Mouse (Mus musculus): ENCODE data around the gene Plekha7. TPM values are rescaled to one million over a fixed set of nuclear protein-coding genes. Genes with fewer than 3 reads are reported as not detected.
A peak's percentile ranks its signal among the peaks of the same experiment; 100 is the strongest.

Gene Plekha7
- total RNA-seq, 2 experiments from 2014 or later: 5.1 to 5.3 TPM

GRCm38 (mm10) chr7:116222288-116223009 is 85.7 kb downstream of the Plekha7 start:
- no peak for DNase-seq

GRCm38 (mm10) chr7:116221883-116222282 is 86.3 kb downstream of the Plekha7 start:
- no peak for DNase-seq

- DNase-seq: no peak
These were observed 88.0 kb downstream of the Plekha7 start for GRCm38 (mm10) chr7:116220103-116220707.

- no peak for DNase-seq
These were observed 90.4 kb downstream of the Plekha7 start for GRCm38 (mm10) chr7:116217747-116218146.

- no peak for DNase-seq
These were observed 96.3 kb downstream of the Plekha7 start for GRCm38 (mm10) chr7:116211904-116212303.

- no peak for DNase-seq
These were observed 98.1 kb downstream of the Plekha7 start for GRCm38 (mm10) chr7:116209926-116210631.

GRCm38 (mm10) chr7:116208880-116209279 is 99.3 kb downstream of the Plekha7 start:
- no peak for DNase-seq

GRCm38 (mm10) chr7:116206806-116207571 is 101.2 kb downstream of the Plekha7 start:
- peak in 1 of 2 experiments; percentile 43 for DNase-seq

GRCm38 (mm10) chr7:116205451-116205850 is 102.7 kb downstream of the Plekha7 start:
- no peak for DNase-seq

- DNase-seq: no peak
These were observed 106.0 kb downstream of the Plekha7 start for GRCm38 (mm10) chr7:116202033-116202681.

- no peak for DNase-seq
These were observed 107.2 kb downstream of the Plekha7 start for GRCm38 (mm10) chr7:116200951-116201351.

- DNase-seq: no peak
These were observed 107.6 kb downstream of the Plekha7 start for GRCm38 (mm10) chr7:116200544-116200943.

- no peak for DNase-seq
These were observed 109.3 kb downstream of the Plekha7 start for GRCm38 (mm10) chr7:116198902-116199301.

- peak; percentile 34 to 39 for DNase-seq
These were observed 109.8 kb downstream of the Plekha7 start for GRCm38 (mm10) chr7:116198407-116198806.

- no peak for DNase-seq
These were observed 111.0 kb downstream of the Plekha7 start for GRCm38 (mm10) chr7:116196974-116197679.

- no peak for DNase-seq
These were observed 113.2 kb downstream of the Plekha7 start for GRCm38 (mm10) chr7:116194996-116195395.

GRCm38 (mm10) chr7:116192966-116193365 is 115.2 kb downstream of the Plekha7 start:
- DNase-seq: no peak

GRCm38 (mm10) chr7:116192096-116192595 is 116.0 kb downstream of the Plekha7 start:
- DNase-seq: no peak

GRCm38 (mm10) chr7:116191138-116191537 is 117.0 kb downstream of the Plekha7 start:
- no peak for DNase-seq

- DNase-seq: no peak
These were observed 118.5 kb downstream of the Plekha7 start for GRCm38 (mm10) chr7:116189708-116190107.

- DNase-seq: no peak
These were observed 119.8 kb downstream of the Plekha7 start for GRCm38 (mm10) chr7:116188391-116188790.

Data from heart, adult 18-20 months (tissue).